Mouse (Mus musculus): ENCODE results near the gene Tbc1d24. TPM values are rescaled to one million over a fixed set of nuclear protein-coding genes. Genes with fewer than 3 reads are reported as not detected.

Gene Tbc1d24
- polyA plus RNA-seq, 1 experiment from 2014 or later = 10.6 TPM

DNA sequence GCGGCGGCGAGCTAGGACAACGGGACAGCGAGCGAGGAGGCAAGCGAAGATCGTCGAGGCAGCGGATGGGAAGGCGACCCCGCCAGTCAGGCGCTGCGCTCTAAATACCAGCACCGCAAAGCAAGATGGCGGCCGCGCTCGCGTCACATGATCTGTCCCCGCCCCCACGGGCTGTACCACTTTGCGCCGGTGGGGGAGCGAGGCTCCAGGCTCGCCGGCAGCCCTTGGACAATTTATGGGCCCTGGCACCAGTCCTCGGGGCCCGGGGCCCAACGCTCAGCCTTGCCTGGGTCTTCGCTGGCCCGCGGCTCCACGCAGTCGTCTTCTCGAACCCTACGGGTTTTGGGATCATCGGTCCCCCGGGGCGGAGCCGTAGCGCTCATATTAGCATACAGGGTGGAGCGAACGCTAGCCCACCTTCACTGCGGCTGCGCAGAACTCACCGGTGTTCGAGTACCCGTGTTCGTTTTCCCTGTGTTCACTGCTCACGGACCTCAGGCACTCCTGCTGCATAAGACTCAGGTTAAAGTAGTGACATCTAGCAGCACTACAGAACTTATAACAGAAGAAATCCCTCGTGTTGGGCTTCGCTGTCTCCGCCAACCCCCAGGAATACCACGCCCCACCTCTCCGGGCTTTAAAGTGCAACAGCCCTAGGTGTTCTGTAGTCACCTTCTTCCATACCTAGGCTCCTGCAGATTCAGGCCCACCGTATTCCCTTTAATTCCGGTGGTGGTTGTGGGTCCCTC, 35.9 kb downstream of the Tbc1d24 start, which contains the start of gene Atp6v0c:
TSS of gene Atp6v0c (minus strand) at position 386 of the 749 bp plus-strand sequence.
- peak within 1 kb of the TSS; percentile 93 for H3K4me2 ChIP-seq
- H3K36me3 ChIP-seq (ENCODE audit: poor library complexity, severe bottlenecking) = peaks cover 29% of the 10 kb centered on the region
- H3K27me3 ChIP-seq = no peaks in the 10 kb centered on the region
- H3K9ac ChIP-seq = peak within 1 kb of the TSS; percentile 91
- peak within 1 kb of the TSS; percentile 97 for H3K27ac ChIP-seq
- ATAC-seq = peak; percentile 92
- under 1% methylated on average over 58 of the region's 58 CpGs for WGBS
- H3K4me3 ChIP-seq = peak within 1 kb of the TSS; percentile 91
- H3K9me3 ChIP-seq (replicated peaks) = no peaks in the 10 kb centered on the region
- H3K4me1 ChIP-seq = peaks cover 29% of the 10 kb centered on the region

DNA sequence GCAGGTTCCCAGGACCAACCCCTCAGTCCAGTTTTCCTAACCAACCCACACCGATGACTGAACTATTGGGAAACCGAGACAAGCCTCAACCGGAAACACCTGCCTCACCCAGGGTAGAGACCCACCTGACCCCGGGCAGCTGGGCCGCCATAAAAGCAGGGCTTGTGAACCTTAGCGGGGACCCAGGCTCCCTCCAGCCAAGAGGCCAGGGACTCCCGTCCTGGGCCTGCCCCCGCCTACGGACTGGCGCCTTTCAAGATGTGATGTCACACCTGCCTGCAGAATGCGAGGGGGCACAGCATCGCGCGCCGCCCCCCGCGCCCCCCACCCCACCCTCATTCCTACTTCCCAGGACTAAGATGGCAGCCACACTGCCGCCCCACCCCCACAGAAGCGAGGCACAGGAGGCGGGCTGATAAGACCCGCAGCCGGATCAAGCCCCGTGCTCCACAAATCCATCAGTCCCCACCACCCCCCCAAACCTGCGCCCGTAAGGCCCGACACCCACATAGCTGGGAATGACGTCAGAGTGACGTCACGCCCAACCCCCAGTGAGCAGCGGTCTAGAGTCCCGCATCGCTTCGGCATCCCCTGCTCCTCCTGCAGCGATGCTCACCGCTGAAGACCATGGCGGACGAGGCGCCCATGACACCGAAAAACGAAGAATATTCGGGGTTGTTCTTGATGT, 36.6 kb downstream of the Tbc1d24 start:
- Histone ChIP-seq H3K9ac (peak overlapping the region; percentile 91), H3K27ac (peak overlapping the region; percentile 97), H3K4me1 (peaks cover 29% of the 10 kb centered on the region), H3K9me3 (replicated peaks) (no peaks in the 10 kb centered on the region), H3K27me3 (no peaks in the 10 kb centered on the region), H3K4me2 (peak overlapping the region; percentile 93), H3K36me3 (ENCODE audit: poor library complexity, severe bottlenecking) (peaks cover 30% of the 10 kb centered on the region), H3K4me3 (peak overlapping the region; percentile 91)
- peak; percentile 74 for ATAC-seq
- WGBS = under 1% methylated on average over 40 of the region's 41 CpGs

DNA sequence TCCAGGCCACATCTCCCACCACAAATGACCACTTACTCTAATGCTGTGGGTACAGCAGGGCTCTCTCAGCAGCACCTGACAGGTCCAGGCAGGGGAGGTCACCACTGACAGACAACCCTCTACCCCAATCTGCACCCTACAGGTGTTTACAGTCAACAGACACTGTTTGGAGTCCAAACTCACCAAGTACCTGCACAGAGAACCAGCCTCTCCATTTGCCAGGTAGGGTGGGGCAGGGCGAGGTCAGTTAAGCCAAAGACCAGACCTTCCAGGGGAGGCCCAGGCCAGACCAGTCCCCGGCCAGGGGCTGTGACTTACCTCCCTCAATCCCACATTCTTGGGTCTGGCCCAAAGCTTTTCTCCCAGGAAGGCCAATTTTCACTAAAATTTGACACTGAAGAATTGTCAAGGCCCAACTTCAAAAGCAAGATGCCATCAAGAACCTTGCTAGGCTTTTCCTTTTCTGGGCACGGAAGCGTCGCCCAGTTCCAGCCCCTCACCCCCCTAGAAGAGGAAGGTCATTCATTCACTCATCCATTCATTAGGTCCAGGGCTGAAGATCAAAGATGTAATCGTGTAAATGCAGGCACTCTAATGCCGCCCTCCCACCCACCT, 37.4 kb downstream of the Tbc1d24 start:
- H3K4me3 ChIP-seq = peak overlapping the region; percentile 91
- 60% methylated on average over 7 of the region's 7 CpGs for whole genome bisulfite sequencing
- peaks cover 30% of the 10 kb centered on the region for H3K36me3 ChIP-seq (ENCODE audit: poor library complexity, severe bottlenecking)
- peaks cover 28% of the 10 kb centered on the region for H3K4me1 ChIP-seq
- no peaks in the 10 kb centered on the region for H3K9me3 ChIP-seq (replicated peaks)
- no peak for ATAC-seq
- no peaks in the 10 kb centered on the region for H3K27me3 ChIP-seq
- H3K27ac ChIP-seq = peak overlapping the region; percentile 97
- peak overlapping the region; percentile 93 for H3K4me2 ChIP-seq
- peak overlapping the region; percentile 91 for H3K9ac ChIP-seq

DNA sequence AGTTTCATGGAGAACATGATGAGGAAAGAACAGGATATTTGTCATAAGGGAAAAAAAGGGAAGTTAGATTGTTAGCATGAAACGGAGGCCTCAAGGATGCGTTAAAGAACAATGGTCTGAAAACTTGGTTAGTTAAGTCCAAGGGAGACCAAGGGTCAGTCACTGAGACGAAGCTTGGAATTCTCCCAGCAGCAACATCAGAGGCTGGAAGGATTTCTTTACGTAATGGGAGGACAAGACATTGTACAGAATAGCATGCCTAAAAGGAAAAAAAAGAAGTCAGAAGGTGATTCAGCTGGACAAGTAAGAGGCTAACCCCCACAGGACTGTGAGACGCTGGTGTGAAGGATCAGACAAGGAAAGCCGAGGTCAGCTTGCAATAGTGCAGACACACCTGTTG, 38.2 kb downstream of the Tbc1d24 start:
- H3K4me2 ChIP-seq = peak overlapping the region; percentile 93; the same call in 1 of the 2 replicates
- no peak overlapping the region for H3K4me3 ChIP-seq
- H3K27ac ChIP-seq = no peak overlapping the region
- peaks cover 35% of the 10 kb centered on the region for H3K4me1 ChIP-seq
- no peaks in the 10 kb centered on the region for H3K27me3 ChIP-seq
- no peaks in the 10 kb centered on the region for H3K9me3 ChIP-seq (replicated peaks)
- 87% methylated on average over 6 of the region's 6 CpGs for WGBS
- no peak for ATAC-seq
- no peak overlapping the region for H3K9ac ChIP-seq
- peaks cover 30% of the 10 kb centered on the region for H3K36me3 ChIP-seq (ENCODE audit: poor library complexity, severe bottlenecking)

DNA sequence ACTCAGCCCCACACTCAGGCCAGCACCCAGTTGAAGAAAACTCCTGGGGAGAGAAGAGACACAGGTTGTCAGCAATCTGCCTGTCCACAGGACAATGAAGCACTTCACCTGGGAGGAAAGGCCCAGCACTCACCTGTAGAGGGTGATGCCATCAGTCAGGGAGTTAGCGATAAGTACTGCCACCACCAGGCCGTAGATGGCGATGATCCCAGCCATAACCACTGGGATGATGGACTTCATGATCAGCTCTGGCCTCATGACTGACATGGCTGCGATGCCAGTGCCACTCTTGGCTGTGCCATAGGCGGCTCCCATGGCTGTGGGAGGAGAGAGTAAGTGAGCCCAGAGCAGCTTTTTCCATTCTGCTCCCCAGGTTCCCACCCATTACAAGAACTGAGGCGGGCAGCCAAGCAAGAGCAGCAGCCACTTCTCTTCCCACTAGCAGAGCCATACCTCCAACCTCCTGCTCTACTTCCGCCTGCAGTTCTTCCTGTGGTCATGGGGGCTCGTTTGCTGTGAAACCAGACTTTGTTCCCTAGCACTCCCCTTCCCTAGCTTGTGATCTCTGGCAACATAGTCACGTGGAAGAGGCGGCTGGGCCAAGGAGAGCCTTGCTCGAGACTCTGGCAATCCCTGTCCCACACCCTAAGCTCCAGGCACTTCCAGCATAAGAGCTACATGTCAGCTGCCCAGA, 40.6 kb downstream of the Tbc1d24 start:
- Histone ChIP-seq H3K27me3 (no peaks in the 10 kb centered on the region), H3K36me3 (ENCODE audit: poor library complexity, severe bottlenecking) (peaks cover 30% of the 10 kb centered on the region), H3K9ac (no peak overlapping the region), H3K9me3 (replicated peaks) (no peaks in the 10 kb centered on the region), H3K4me2 (no peak overlapping the region), H3K4me3 (no peak overlapping the region), H3K27ac (no peak overlapping the region), H3K4me1 (peaks cover 29% of the 10 kb centered on the region)
- WGBS = 82% methylated on average over 11 of the region's 11 CpGs
- ATAC-seq = no peak

DNA sequence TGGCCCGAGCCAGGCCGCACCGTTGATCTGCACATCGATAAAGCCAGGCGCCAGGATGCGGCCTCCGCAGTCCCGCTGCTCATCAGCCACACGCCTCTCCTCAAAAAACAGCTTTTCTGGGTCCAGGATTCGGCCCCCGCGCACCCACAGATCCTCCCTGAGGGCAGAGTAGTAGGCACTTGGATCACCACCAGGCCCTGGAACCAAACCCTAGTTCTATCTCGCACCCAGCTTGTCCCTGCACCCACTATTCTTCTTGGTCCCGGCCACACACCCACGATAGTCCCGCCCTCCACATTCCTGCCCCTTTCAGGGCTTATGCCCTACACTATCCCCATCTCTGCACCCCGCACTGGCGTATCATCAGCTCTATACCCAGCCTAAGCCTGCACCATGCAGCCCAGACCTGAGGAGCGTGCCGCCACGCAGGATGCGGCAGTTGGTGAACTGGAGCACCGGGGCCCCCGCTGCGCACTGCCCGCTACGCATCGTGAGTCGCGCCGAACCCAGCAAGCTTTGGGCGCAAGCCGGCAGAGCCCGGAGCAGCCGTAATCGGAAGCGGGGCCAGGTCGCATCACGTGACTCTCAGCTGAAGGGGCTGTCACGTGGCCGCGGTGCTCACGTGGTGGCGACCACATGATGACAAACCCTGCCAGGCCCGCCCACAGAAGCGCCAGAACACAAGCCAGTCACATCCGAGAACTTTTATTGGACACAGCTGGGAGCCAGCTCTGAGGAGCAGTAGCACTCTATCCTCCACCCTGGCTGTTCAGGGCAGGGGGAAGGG, 42.0 kb downstream of the Tbc1d24 start, which contains the start of gene Amdhd2:
TSS of gene Amdhd2 (minus strand) at position 591 of the 787 bp plus-strand sequence.
- ATAC-seq = peak; percentile 93
- peak within 1 kb of the TSS; percentile 74 for H3K9ac ChIP-seq
- peak within 1 kb of the TSS; percentile 84 for H3K4me2 ChIP-seq
- H3K4me1 ChIP-seq = peaks cover 28% of the 10 kb centered on the region
- no peaks in the 10 kb centered on the region for H3K9me3 ChIP-seq (replicated peaks)
- H3K27ac ChIP-seq = peak within 1 kb of the TSS; percentile 80
- peaks cover 30% of the 10 kb centered on the region for H3K36me3 ChIP-seq (ENCODE audit: poor library complexity, severe bottlenecking)
- peak within 1 kb of the TSS; percentile 80 for H3K4me3 ChIP-seq
- 1% methylated on average over 47 of the region's 47 CpGs for WGBS
- H3K27me3 ChIP-seq = no peaks in the 10 kb centered on the region

DNA sequence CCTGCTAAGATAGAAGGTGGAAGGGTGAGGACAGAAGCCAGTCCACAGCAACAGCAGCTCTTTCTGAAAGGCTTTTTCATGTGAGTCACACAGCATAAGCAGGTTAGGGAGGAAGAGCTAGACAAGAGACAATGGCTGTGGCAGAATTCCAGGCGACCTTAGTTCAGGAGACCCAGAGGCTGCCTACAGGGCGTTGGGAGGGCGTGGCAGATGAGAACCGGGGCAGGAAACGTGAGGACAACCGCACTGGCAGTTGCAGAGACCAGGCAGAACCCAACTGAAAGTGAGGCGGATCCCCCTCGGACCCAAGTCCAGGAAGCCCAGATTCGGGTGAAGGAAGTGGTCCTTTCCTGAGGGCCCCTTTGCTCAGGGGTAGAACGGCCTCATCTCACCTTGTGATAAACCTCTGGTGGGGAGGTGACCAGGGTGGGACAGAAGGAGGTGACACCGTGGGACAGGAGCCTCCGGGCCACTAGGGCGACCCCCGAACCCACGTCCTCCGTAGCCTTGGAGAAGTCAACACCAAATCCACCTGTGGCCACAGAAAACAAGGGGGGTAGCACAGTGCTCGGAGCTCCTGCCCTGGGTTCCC, 42.7 kb downstream of the Tbc1d24 start:
- H3K27ac ChIP-seq = 0 out of 2 replicates have a peak overlapping the region, but pooled peaks have one; percentile 80
- H3K4me1 ChIP-seq = peaks cover 21% of the 10 kb centered on the region
- peak; percentile 25 for ATAC-seq
- no peaks in the 10 kb centered on the region for H3K9me3 ChIP-seq (replicated peaks)
- WGBS = 28% methylated on average over 17 of the region's 17 CpGs
- H3K9ac ChIP-seq = peak overlapping the region; percentile 74
- H3K27me3 ChIP-seq = no peaks in the 10 kb centered on the region
- H3K36me3 ChIP-seq (ENCODE audit: poor library complexity, severe bottlenecking) = peaks cover 32% of the 10 kb centered on the region
- H3K4me2 ChIP-seq = peak overlapping the region; percentile 84
- H3K4me3 ChIP-seq = peak overlapping the region; percentile 80

DNA sequence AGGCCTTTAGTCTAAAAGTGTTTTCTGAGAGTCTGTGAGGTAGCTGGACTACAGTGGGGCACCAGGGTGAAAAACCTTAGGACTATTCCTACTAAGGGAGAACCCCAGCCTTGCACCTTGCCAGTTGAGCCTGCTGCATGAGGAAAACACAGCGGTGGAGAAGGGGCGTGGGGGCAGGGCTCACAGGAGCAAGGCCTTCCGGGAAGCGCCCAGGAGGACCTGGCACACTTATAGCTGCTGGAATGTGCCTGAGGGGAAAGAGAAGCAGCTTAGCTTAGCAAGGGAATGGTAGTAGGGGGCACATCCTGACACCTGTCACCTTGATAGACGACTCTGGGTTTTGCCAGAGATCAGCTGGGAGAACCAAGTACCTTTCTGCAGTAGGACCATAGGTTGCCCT, 43.9 kb downstream of the Tbc1d24 start:
- ATAC-seq = no peak
- Histone ChIP-seq H3K36me3 (ENCODE audit: poor library complexity, severe bottlenecking) (peaks cover 25% of the 10 kb centered on the region), H3K4me2 (no peak overlapping the region), H3K9me3 (replicated peaks) (no peaks in the 10 kb centered on the region), H3K4me1 (peaks cover 12% of the 10 kb centered on the region), H3K9ac (no peak overlapping the region), H3K4me3 (no peak overlapping the region), H3K27ac (no peak overlapping the region), H3K27me3 (no peaks in the 10 kb centered on the region)
- WGBS = 89% methylated on average over 5 of the region's 5 CpGs

DNA sequence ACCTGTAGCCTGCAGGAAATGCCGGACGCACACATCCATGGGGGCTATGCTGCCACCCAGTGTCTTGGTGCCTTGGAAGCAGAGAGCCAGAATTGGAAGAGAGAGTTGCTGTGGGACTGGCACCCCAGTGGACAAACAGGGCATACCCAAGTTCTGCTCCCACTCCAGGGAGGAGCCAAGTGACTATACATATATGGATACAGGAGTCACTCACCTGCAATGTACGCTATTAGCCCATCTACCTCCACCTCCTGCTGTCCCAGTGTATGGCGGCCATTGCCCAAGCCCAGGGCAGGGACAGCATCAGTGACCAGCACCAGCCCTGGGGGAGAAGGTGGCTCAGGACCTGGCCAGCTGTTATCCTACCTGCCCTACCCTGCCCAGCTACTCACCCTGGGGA, 47.8 kb downstream of the Tbc1d24 start:
- no peak overlapping the region for H3K27ac ChIP-seq
- peaks cover 2% of the 10 kb centered on the region for H3K4me1 ChIP-seq
- H3K4me2 ChIP-seq = no peak overlapping the region
- H3K9ac ChIP-seq = no peak overlapping the region
- 99% methylated on average over 4 of the region's 4 CpGs for WGBS
- H3K4me3 ChIP-seq = no peak overlapping the region
- no peaks in the 10 kb centered on the region for H3K9me3 ChIP-seq (replicated peaks)
- ATAC-seq = no peak
- H3K27me3 ChIP-seq = no peaks in the 10 kb centered on the region
- peaks cover 23% of the 10 kb centered on the region; the same call in 1 of the 2 replicates for H3K36me3 ChIP-seq (ENCODE audit: poor library complexity, severe bottlenecking)

DNA sequence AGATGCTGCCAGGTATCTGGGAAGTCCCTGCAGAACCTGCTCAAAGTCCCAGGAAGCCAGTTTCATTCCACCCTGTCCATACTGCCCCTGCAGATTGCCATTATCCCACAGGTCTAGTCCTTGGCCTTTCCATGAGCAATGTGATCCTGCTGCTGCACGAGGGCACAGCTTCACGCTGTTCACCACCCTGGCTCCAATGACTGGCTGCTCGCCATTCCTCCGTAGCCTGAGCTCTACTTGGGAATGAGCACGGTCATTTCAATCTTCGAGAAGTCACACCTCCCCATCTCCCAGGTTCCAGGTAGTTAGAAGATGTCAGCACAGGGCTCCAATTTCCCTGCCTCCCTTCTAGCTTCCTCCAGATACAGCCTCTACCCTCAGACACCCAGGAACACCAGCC, 48.2 kb downstream of the Tbc1d24 start:
- no peak overlapping the region for H3K27ac ChIP-seq
- peaks cover 23% of the 10 kb centered on the region; the same call in 1 of the 2 replicates for H3K36me3 ChIP-seq (ENCODE audit: poor library complexity, severe bottlenecking)
- no peak for ATAC-seq
- H3K9ac ChIP-seq = no peak overlapping the region
- H3K4me3 ChIP-seq = no peak overlapping the region
- peaks cover 3% of the 10 kb centered on the region; the same call in 1 of the 2 replicates for H3K4me1 ChIP-seq
- 93% methylated on average over 6 of the region's 6 CpGs for WGBS
- no peaks in the 10 kb centered on the region for H3K9me3 ChIP-seq (replicated peaks)
- no peak overlapping the region for H3K4me2 ChIP-seq
- H3K27me3 ChIP-seq = no peaks in the 10 kb centered on the region

DNA sequence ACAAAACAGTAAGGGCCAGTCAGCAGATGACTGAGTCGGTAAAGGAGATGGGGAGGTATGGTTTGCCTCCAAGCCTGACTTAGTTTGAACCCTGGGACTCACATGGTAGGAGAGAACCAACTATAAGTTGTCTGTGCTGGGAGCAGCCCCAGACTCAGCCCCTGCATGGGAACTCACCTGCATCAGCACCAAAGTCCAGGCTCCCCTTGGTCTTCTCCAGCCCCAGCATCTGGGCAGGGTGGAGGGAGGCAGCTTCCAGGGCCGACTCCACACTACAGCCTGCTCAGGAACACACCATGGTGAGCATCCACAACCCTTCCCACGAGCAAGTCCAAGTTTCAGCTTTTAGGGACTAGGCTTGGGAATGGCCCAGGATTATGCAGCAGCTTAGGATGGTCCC, 49.0 kb downstream of the Tbc1d24 start:
- WGBS = 90% methylated on average over 3 of the region's 3 CpGs
- H3K27ac ChIP-seq = no peak overlapping the region
- H3K9me3 ChIP-seq (replicated peaks) = no peaks in the 10 kb centered on the region
- H3K36me3 ChIP-seq (ENCODE audit: poor library complexity, severe bottlenecking) = peaks cover 23% of the 10 kb centered on the region; the same call in 1 of the 2 replicates
- no peak overlapping the region for H3K4me3 ChIP-seq
- no peak overlapping the region for H3K9ac ChIP-seq
- H3K27me3 ChIP-seq = no peaks in the 10 kb centered on the region
- no peak overlapping the region for H3K4me2 ChIP-seq
- no peak for ATAC-seq
- peaks cover 8% of the 10 kb centered on the region for H3K4me1 ChIP-seq

Data from forebrain, embryonic 13.5 days (tissue).